Mouse (Mus musculus) kidney, embryonic 16.5 days (tissue): ENCODE results near the gene Ddx17. TPM values are rescaled to one million over a fixed set of nuclear protein-coding genes. Genes with fewer than 3 reads are reported as not detected.

ENCODE experiments used
- ATAC-seq: fragments of 200-750 bp; cut with Nextera tagmentation; 2 replicates; pipeline ENCODE4 v1.8.0; 2017; ENCODE audit warnings: moderate TSS enrichment; ENCODE audit not compliant: low FRiP score, low TSS enrichment
- H3K27ac ChIP-seq: fragments of 300-500 bp; sonication (generic); 2 replicates; pipeline ENCODE4 v1.5.1; 2014; ENCODE audit warnings: low read length
- H3K27me3 ChIP-seq: fragments of 300-500 bp; sonication (generic); 2 replicates; pipeline ENCODE4 v1.6.1; 2014; ENCODE audit warnings: low read length, control low read depth, mixed read lengths; ENCODE audit not compliant: insufficient read depth
- H3K36me3 ChIP-seq: fragments of 300-500 bp; sonication (generic); 2 replicates; pipeline ENCODE4 v1.6.1; 2014; ENCODE audit warnings: low read length, control low read depth, mixed read lengths; ENCODE audit not compliant: insufficient read depth
- H3K4me1 ChIP-seq: fragments of 300-500 bp; sonication (generic); 2 replicates; pipeline ENCODE4 v1.6.1; 2014; ENCODE audit warnings: low read length, control low read depth, mixed read lengths; ENCODE audit not compliant: insufficient read depth
- H3K4me2 ChIP-seq: fragments of 300-500 bp; sonication (generic); replicated peaks from 2 replicates; pipeline ENCODE4 v1.6.1; 2014; ENCODE audit warnings: low read depth, low read length
- H3K4me3 ChIP-seq: fragments of 300-500 bp; sonication (generic); 2 replicates; pipeline ENCODE4 v1.5.1; 2014; ENCODE audit warnings: mild to moderate bottlenecking, low read length
- H3K9ac ChIP-seq: fragments of 300-500 bp; sonication (generic); replicated peaks from 2 replicates; pipeline ENCODE4 v1.6.1; 2014; ENCODE audit warnings: low read length
- H3K9me3 ChIP-seq: fragments of 300-500 bp; sonication (generic); 2 replicates; pipeline ENCODE4 v1.6.1; 2016; ENCODE audit warnings: low read length, control low read depth
- WGBS: fragments of 180-500 bp; shearing (Covaris S2); extraction: QIAGEN DNeasy Blood & Tissue Kit; methylation state at CpG from one replicate; pipeline ENCODE4 v1.1.7; 2014; 5-methylcytosine and 5-hydroxymethylcytosine counted together
- polyA plus RNA-seq: library from polyadenylated mRNA; unstranded; fragments of >200 nt; fragmentation: Nextera tagmentation; extraction: Ambion mirVana; gene quantifications from 2 replicates; pipeline ENCODE4 v1.2.1, GENCODE M21; 2015

The Ddx17 gene
- polyA plus RNA-seq, 1 experiment from 2014 or later: 48.3 TPM

DNA sequence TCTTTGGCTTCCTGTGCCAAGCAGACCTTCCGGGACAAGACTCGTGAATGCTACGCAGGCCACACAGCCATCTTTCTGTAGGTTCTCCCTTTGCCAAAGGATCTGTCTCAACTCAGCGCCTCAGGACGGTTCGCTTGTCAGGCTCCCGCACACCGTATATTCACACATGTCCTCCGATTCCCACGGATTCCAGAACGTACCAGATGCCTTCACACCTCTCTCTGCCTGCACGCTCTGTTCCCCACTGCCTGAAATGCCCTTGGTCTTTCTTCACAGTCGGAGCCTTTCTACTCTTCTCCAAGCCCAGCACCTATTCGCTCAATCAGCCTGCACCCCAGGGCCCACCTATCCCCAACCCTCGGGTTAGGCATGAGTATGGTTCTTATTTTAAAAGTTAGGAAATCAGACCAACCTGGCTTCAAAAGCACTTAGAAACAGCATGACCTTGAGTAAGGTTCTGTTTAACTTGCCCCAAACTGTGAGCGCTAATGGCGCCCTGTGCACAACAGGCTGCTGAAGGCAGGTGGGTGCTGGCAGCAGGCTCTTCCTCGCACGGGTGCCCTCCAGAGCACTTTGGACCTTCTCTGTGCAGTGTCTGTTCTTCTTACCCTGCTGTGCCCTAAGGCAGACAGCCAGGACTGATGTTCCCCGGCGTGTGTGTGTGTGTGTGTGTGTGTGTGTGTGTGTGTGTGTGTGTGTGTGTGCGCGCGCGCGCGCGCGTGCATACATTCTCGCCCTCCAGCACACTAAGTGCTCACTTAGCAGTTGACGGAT is 39.3 kb downstream of the Ddx17 start:
- Histone ChIP-seq H3K9me3 (no peaks in the 10 kb centered on the region), H3K4me1 (peaks cover 23% of the 10 kb centered on the region), H3K9ac (no peak overlapping the region), H3K4me3 (no peak overlapping the region), H3K36me3 (no peaks in the 10 kb centered on the region), H3K27me3 (peaks cover 77% of the 10 kb centered on the region), H3K27ac (no peak overlapping the region), H3K4me2 (no peak overlapping the region)
- 44% methylated on average over 30 of the region's 31 CpGs for WGBS
- ATAC-seq: no peak

- Histone ChIP-seq H3K27me3 (peaks cover 81% of the 10 kb centered on the region), H3K4me3 (no peak overlapping the region), H3K27ac (no peak overlapping the region), H3K36me3 (no peaks in the 10 kb centered on the region), H3K4me2 (peak overlapping the region; percentile 80), H3K4me1 (peaks cover 17% of the 10 kb centered on the region), H3K9me3 (no peaks in the 10 kb centered on the region), H3K9ac (no peak overlapping the region)
- ATAC-seq: no peak
- 30% methylated on average over 7 of the region's 7 CpGs for WGBS
Measured at GRCm38 (mm10) chr15:79506460-79506859, 40.1 kb downstream of the Ddx17 start.

DNA sequence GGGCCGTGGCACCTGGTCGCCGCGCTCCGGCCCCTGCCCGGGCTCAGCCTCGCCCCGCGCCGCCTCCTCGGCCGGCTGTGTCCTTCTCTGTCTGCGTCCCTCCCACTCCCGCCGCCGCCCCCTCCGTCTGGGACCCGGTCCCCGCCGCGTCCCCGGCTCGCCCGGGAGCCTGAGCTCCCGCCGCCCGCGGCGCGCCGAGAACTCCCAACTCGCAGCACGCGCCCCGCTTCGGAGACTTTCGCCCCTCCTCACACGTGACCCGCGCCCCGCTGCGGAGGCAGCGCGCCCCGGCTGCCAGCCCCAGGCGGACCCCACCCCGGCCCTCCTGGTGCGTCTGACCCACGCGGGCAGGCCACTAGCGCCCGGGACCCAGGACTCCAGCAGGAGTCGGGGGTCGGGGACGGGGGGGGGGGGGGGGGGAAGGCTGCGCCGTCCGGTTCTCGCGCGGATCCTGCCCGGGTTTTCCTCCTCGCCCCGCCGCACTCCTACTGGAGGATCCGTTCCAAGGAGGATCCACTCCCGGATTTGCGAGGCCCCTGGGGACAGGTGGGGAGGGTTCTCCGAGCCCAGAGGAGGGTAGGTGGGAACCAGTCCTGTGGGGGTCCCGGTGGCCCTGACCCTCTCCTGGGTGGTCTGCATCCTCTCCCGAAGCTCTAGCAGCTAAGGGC is 40.8 kb downstream of the Ddx17 start:
- peaks cover 74% of the 10 kb centered on the region for H3K27me3 ChIP-seq
- H3K4me2 ChIP-seq: peak overlapping the region; percentile 80
- peaks cover 13% of the 10 kb centered on the region; the same call in 1 of the 2 replicates for H3K4me1 ChIP-seq
- WGBS: under 1% methylated on average over 43 of the region's 71 CpGs
- H3K27ac ChIP-seq: no peak overlapping the region
- H3K4me3 ChIP-seq: peak overlapping the region; percentile 59
- H3K9me3 ChIP-seq: no peaks in the 10 kb centered on the region
- H3K36me3 ChIP-seq: no peaks in the 10 kb centered on the region
- ATAC-seq: peak; percentile 66; the same call in 1 of the 2 replicates
- peak overlapping the region; percentile 67 for H3K9ac ChIP-seq

DNA sequence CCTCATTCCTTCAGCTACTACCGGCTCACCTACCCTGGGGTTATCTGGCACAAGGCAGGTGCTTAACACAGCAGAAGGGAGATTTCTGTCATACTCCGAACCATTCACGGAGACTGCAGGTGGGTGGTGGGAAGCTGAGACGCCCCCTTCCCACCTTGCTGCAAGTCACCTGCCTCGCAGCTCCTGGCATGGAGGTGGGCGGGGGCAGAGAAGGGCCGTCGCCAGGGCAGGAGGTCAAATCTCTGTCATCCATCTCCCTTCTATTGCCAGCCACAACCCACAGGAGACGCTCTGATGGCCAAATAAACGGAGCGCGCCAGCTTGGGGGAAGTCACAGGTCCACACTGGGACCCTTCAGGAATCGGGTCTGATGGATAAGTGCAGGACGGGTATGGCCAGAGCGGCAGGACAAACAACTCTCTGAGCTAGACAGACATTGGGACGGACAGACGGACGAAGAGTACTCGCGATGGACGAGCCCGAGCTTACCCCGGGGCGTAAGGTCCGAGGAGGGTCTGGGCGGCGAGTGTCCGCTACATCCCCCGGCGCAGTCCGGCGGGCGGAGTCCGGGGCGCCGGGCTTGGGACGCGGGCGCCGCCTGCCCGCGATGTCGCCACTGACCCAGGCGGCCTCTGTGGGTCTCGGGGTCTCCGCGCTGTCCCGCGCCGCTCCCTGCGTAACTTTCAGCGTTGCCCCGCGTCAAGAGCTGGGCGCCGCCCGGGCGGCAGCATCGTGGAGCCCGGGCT is 41.7 kb downstream of the Ddx17 start, which contains the start of gene Kcnj4:
Kcnj4 (minus strand) TSS at position 535 of the 746 bp plus-strand sequence.
- no peaks in the 10 kb centered on the region for H3K9me3 ChIP-seq
- peak within 1 kb of the TSS; percentile 59 for H3K4me3 ChIP-seq
- H3K9ac ChIP-seq: peak within 1 kb of the TSS; percentile 67
- H3K27ac ChIP-seq: no peak within 1 kb of the TSS
- H3K27me3 ChIP-seq: peaks cover 65% of the 10 kb centered on the region
- H3K4me1 ChIP-seq: peaks cover 13% of the 10 kb centered on the region; the same call in 1 of the 2 replicates
- H3K4me2 ChIP-seq: peak within 1 kb of the TSS; percentile 80
- ATAC-seq: peak; percentile 14; the same call in 1 of the 2 replicates
- WGBS: 1% methylated on average over 60 of the region's 60 CpGs
- no peaks in the 10 kb centered on the region for H3K36me3 ChIP-seq

GRCm38 (mm10) chr15:79503438-79503837 is 43.1 kb downstream of the Ddx17 start:
- peaks cover 13% of the 10 kb centered on the region; the same call in 1 of the 2 replicates for H3K4me1 ChIP-seq
- no peak overlapping the region for H3K9ac ChIP-seq
- WGBS: 64% methylated on average over 5 of the region's 5 CpGs
- H3K27ac ChIP-seq: no peak overlapping the region
- no peak overlapping the region for H3K4me2 ChIP-seq
- no peak overlapping the region for H3K4me3 ChIP-seq
- ATAC-seq: no peak
- peaks cover 58% of the 10 kb centered on the region for H3K27me3 ChIP-seq
- H3K9me3 ChIP-seq: no peaks in the 10 kb centered on the region
- no peaks in the 10 kb centered on the region for H3K36me3 ChIP-seq

- Histone ChIP-seq H3K9ac (no peak overlapping the region), H3K9me3 (no peaks in the 10 kb centered on the region), H3K4me3 (no peak overlapping the region), H3K4me1 (peaks cover 13% of the 10 kb centered on the region; the same call in 1 of the 2 replicates), H3K27ac (no peak overlapping the region), H3K36me3 (no peaks in the 10 kb centered on the region), H3K4me2 (no peak overlapping the region), H3K27me3 (peaks cover 53% of the 10 kb centered on the region)
- 18% methylated on average over 18 of the region's 18 CpGs for WGBS
- ATAC-seq: no peak
Measured at GRCm38 (mm10) chr15:79502891-79503341, 43.6 kb downstream of the Ddx17 start.

- Histone ChIP-seq H3K4me1 (peaks cover 6% of the 10 kb centered on the region; the same call in 1 of the 2 replicates), H3K27me3 (peaks cover 33% of the 10 kb centered on the region), H3K4me3 (no peak overlapping the region), H3K27ac (no peak overlapping the region), H3K4me2 (no peak overlapping the region), H3K9ac (no peak overlapping the region), H3K36me3 (no peaks in the 10 kb centered on the region), H3K9me3 (no peaks in the 10 kb centered on the region)
- WGBS: 81% methylated on average over 17 of the region's 17 CpGs
- no peak for ATAC-seq
Measured at GRCm38 (mm10) chr15:79500110-79500509, 46.4 kb downstream of the Ddx17 start.

DNA sequence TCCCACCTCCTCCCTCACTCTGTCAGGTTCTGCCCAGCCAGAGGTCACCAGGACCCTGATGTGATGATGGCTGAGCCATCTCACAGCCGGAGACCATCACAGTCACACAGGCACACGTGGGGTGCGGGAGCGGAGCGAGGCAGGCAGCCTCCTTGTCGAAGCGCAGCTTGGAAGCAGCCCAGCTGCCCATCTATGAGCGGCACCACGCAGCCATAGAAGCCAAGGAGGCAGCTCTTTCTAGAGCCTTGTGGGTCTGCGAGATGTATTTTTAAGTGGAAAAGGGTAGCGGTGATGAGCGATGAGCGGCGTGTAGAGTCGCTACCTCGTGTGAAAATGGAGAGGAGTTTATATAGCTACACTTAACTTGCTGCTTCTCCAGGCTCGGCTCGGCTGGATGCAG is 53.0 kb downstream of the Ddx17 start:
- Histone ChIP-seq H3K4me3 (no peak overlapping the region), H3K27me3 (peaks cover 12% of the 10 kb centered on the region; the same call in 1 of the 2 replicates), H3K4me2 (no peak overlapping the region), H3K4me1 (no peaks in the 10 kb centered on the region), H3K9me3 (no peaks in the 10 kb centered on the region), H3K27ac (no peak overlapping the region), H3K9ac (no peak overlapping the region), H3K36me3 (no peaks in the 10 kb centered on the region)
- no peak for ATAC-seq
- WGBS: 25% methylated on average over 18 of the region's 18 CpGs

- Histone ChIP-seq H3K4me1 (no peaks in the 10 kb centered on the region), H3K9me3 (no peaks in the 10 kb centered on the region), H3K36me3 (no peaks in the 10 kb centered on the region), H3K27ac (no peak overlapping the region), H3K9ac (no peak overlapping the region), H3K4me3 (no peak overlapping the region), H3K27me3 (peaks cover 9% of the 10 kb centered on the region; the same call in 1 of the 2 replicates), H3K4me2 (no peak overlapping the region)
- no peak for ATAC-seq
- 43% methylated on average over 11 of the region's 11 CpGs for WGBS
Measured at GRCm38 (mm10) chr15:79489463-79489862, 57.1 kb downstream of the Ddx17 start.
